Mouse (Mus musculus) heart, adult 2 months (tissue): ENCODE measurements around the gene Gpr135. TPM values are rescaled to one million over a fixed set of nuclear protein-coding genes. Genes with fewer than 3 reads are reported as not detected.

Source experiments
- DNase-seq, 2 experiments: peaks; one replicate each; pipeline ENCODE4 v3.0.0; 2021
- H3K27ac ChIP-seq: fragments of 200-600 bp; 2 replicates; pipeline ENCODE4 v1.8.1; 2022
- H3K27me3 ChIP-seq: fragments of 200-500 bp; 2 replicates; pipeline ENCODE4 v1.6.1; 2012; ENCODE audit warnings: mild to moderate bottlenecking, low read length, inconsistent platforms, mixed read lengths; ENCODE audit not compliant: control insufficient read depth, insufficient read depth
- H3K36me3 ChIP-seq: fragments of 200-500 bp; 2 replicates; pipeline ENCODE4 v1.6.1; 2012; ENCODE audit warnings: low read length, inconsistent platforms; ENCODE audit not compliant: control insufficient read depth, insufficient read depth
- H3K4me1 ChIP-seq: fragments of 200-500 bp; 2 replicates; pipeline ENCODE4 v1.6.1; 2011; ENCODE audit warnings: low read length; ENCODE audit not compliant: control insufficient read depth, insufficient read depth
- H3K4me3 ChIP-seq: fragments of 200-600 bp; 2 replicates; pipeline ENCODE4 v1.8.1; 2022
- H3K79me2 ChIP-seq: fragments of 200-500 bp; replicated peaks from 2 replicates; pipeline ENCODE4 v1.6.1; 2012; ENCODE audit warnings: mild to moderate bottlenecking, inconsistent platforms, low read length, moderate library complexity, mixed read lengths; ENCODE audit not compliant: control insufficient read depth, insufficient read depth
- H3K9ac ChIP-seq: fragments of 200-500 bp; 2 replicates; pipeline ENCODE4 v1.6.1; 2012; ENCODE audit warnings: low read depth, mild to moderate bottlenecking, control low read depth, inconsistent platforms, low read length, mixed read lengths
- CTCF ChIP-seq: fragments of 200-600 bp; IDR thresholded peaks from 2 replicates; pipeline ENCODE4 v1.8.1; 2022; ENCODE audit warnings: antibody characterized with exemption, mild to moderate bottlenecking, moderate library complexity
- EP300 ChIP-seq: fragments of 200-500 bp; IDR thresholded peaks from 2 replicates; pipeline ENCODE4 v1.6.1; 2011; ENCODE audit warnings: low read depth, low read length, control low read depth; ENCODE audit not compliant: insufficient read depth
- POLR2A ChIP-seq: fragments of 200-500 bp; IDR thresholded peaks from 2 replicates; pipeline ENCODE4 v1.6.1; 2011; ENCODE audit warnings: mild to moderate bottlenecking, low read depth, low read length, control low read depth; ENCODE audit not compliant: insufficient read depth
- WGBS: fragments of 180-500 bp; shearing (Covaris S2); methylation state at CpG from one replicate; pipeline ENCODE4 v1.1.7; 2018; 5-methylcytosine and 5-hydroxymethylcytosine counted together
- intact Hi-C: fragments of 180-260 bp; cut with DNase I; formaldehyde crosslinking; loops from one replicate; pipeline ENCODE4 v1.15.1; 2025
- long read RNA-seq: library from polyadenylated mRNA; stranded (forward); transcript quantifications from one replicate; pipeline ENCODE4 v2.0.0, GENCODE M21; 2021
- polyA plus RNA-seq: library from polyadenylated mRNA; depleted of rRNA; stranded (reverse); fragments of >200 nt; gene quantifications from 2 replicates; pipeline ENCODE4 v1.2.3, GENCODE M21; 2012; rRNA removed
- total RNA-seq, 2 experiments: library from RNA; stranded (reverse); gene quantifications; 2 replicates each; pipeline ENCODE4 v1.2.3; 2021

Gene Gpr135
- total RNA-seq (under 1 TPM; 0.27 to 0.31 TPM), polyA plus RNA-seq (0.59 and 0.78 TPM in 2 replicates)
- long read RNA-seq: 0 reads

DNA sequence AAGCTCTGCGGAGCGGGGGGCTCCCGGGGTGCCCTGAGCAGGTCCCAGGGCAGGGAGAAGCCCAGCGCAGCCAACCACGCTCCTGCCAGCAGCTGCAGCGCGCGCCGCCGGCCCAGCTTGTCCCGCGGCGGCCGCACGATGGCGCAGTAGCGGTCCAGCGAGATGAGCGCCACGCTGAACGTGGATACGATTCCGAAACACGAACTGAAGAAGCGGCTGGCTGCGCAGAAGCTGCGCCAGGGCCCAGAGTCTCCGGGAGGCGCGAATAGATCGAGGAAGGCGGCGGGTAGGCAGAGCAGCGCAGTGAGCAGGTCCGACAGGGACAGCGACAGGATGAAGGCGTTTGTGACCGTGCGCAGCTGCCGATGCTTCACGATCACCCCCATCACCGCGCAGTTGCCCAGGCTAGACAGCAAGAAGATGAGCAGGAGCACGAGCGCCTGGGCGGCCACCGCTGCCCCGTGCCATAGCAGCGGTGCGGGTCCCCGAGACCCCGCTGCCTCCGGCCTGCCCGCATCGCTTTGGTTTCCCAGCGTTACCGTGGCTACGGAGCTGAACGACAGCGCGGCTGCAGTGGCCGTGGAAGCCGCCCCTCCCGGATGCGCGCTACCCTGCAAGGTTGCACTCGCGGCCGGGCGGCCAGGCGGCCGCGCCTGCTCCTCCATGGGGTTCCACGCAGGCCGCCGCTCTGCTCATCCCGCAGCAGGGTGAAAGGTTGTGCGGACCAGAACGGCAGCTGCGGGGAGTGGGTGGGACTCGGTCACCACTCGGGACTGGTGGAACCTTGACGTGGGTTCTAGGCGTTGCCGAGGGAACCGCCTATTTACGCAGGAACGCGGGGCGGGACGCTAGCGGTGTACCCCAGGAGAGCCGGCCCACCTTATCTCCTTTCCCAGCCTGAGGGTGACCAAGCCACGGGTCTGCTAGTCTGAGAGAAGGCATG, at the start of gene Gpr135:
TSS of gene Gpr135 (minus strand) at position 799 of the 943 bp plus-strand sequence.
- peak within 1 kb of the TSS; percentile 61; the same call in 1 of the 2 replicates for H3K27ac ChIP-seq
- peak within 1 kb of the TSS; percentile 70 for H3K4me3 ChIP-seq
- 1% methylated on average over 94 of the region's 94 CpGs for WGBS
- no peaks in the 10 kb centered on the region for H3K79me2 ChIP-seq
- H3K27me3 ChIP-seq: no peaks in the 10 kb centered on the region
- no peaks in the 10 kb centered on the region for H3K4me1 ChIP-seq
- TF ChIP-seq POLR2A: no peak
- TF ChIP-seq EP300: no peak
- TF ChIP-seq CTCF: peak; percentile 96
- peak; percentile 88 to 92 for DNase-seq
- peak within 1 kb of the TSS; percentile 61 for H3K9ac ChIP-seq
- intact Hi-C loops: loop anchor here (1.0 kb wide), 2 partner anchors 14 to 34 kb away; no protein-coding TSS in a partner anchor
- H3K36me3 ChIP-seq: no peaks in the 10 kb centered on the region

DNA sequence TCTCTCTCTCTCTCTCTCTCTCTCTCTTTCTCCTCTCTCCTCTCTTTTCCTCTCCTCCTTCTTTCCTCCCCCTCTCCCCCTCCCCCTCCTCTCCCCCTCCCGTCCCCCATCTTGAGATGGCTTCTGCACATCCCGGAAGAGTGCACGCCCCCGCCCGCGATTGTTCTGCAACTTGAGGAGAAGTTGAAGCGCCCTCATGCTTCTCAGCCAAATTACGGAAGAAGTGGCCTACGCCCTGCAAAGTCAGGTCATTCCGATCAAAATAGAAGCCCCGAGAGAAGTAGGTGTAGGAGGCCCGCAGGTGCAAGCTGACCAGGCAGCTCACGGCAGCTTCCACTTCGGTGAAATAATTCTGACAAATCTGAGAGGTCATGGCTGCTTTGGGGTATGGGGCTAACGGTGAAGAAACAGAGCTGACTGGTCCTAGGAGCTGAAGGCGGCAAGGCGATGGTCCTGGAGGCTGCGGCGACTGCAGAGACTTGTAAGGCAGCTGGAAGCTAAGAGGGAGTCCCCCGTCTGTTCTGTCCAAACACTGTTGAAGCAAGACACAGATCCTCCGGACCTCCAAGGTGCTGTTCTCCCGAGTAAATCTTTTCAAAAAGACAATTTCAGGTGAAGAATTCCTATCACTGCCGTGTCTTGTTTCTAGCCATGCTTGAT, 44.9 kb upstream of the Gpr135 start:
- DNase-seq: no peak
- Histone ChIP-seq H3K36me3 (no peaks in the 10 kb centered on the region), H3K4me3 (no peak overlapping the region), H3K27ac (no peak overlapping the region), H3K27me3 (no peaks in the 10 kb centered on the region), H3K79me2 (no peaks in the 10 kb centered on the region), H3K4me1 (no peaks in the 10 kb centered on the region), H3K9ac (no peak overlapping the region)
- intact Hi-C loops: no loop called here
- WGBS: 66% methylated on average over 22 of the region's 23 CpGs
- TF ChIP-seq CTCF (no peak), EP300 (no peak), POLR2A (no peak)

DNA sequence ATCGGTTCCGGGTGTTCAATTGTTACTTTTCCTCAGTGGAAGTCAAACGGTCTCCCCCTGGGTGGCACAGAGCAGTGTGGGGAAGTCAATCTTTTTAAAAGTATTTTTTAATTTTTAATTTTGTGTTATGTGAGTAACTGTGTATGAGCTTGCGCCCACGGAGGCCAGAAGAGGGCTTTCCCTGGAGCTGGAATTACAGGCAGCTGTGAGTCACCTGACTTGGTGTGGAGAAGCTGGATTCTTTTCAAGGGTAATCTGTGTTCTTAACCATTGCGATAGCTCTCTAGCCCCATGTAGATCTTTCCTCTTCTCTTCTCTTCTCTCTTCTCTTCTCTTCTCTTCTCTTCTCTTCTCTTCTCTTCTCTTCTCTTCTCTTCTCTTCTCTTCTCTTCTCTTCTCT, 44.2 kb upstream of the Gpr135 start:
- no peak overlapping the region for H3K4me3 ChIP-seq
- 61% methylated on average over 6 of the region's 6 CpGs for WGBS
- no peaks in the 10 kb centered on the region for H3K4me1 ChIP-seq
- no peak for TF ChIP-seq EP300
- peak; percentile 20; the same call in 1 of the 2 replicates for TF ChIP-seq CTCF
- no peak for TF ChIP-seq POLR2A
- intact Hi-C loops: no loop called here
- peak in 1 of 2 experiments; percentile 10 for DNase-seq
- H3K36me3 ChIP-seq: no peaks in the 10 kb centered on the region
- H3K9ac ChIP-seq: no peak overlapping the region
- H3K79me2 ChIP-seq: no peaks in the 10 kb centered on the region
- no peaks in the 10 kb centered on the region for H3K27me3 ChIP-seq
- H3K27ac ChIP-seq: no peak overlapping the region

DNA sequence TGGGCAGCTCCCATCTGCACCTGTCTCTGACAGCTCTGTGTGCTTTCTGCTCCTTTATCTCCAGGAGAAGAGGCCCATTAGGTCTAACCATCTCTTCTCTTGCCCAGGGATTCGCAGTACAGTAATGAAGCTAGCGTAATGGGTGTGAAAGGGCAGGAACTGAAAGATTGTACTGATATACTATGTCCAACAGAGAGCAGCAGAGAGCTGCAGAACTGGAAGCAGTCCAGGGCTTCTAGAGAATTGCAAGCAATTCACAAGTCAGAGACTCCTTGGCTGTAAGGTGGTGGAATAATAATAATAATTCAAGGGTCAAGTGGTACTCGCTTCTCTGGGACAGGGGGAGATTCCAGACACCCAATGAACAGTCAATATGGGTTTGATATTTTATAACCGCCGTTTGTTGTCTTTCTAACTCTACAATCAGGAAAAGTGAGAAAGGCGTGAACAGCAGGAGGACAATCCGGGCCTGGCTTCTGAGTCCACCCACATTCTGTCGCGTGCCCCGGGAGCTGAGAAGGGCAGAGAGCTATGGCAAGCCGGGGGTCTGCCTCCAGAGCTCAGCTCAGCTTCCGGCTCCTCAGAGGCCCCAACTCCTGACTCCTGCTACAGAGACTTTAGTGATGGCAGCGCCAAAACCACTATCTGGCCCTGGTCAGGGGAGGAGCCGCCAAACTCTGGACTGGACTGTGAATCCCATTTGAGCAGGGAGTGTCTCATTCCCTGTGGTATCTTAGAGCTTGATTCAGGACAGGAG, 33.8 kb upstream of the Gpr135 start:
- no peaks in the 10 kb centered on the region for H3K27me3 ChIP-seq
- H3K9ac ChIP-seq: no peak overlapping the region
- H3K4me1 ChIP-seq: no peaks in the 10 kb centered on the region; the same call in 1 of the 2 replicates
- peak; percentile 61 to 62 for DNase-seq
- H3K79me2 ChIP-seq: no peaks in the 10 kb centered on the region
- 25% methylated on average over 14 of the region's 14 CpGs for WGBS
- intact Hi-C loops: loop anchor here (1.0 to 2.0 kb wide), 3 partner anchors 34 to 322 kb away; no protein-coding TSS in a partner anchor
- TF ChIP-seq CTCF (peak; percentile 95), POLR2A (no peak)
- no peak overlapping the region; the same call in 1 of the 2 replicates for H3K27ac ChIP-seq
- no peak overlapping the region for H3K4me3 ChIP-seq
- H3K36me3 ChIP-seq: no peaks in the 10 kb centered on the region

DNA sequence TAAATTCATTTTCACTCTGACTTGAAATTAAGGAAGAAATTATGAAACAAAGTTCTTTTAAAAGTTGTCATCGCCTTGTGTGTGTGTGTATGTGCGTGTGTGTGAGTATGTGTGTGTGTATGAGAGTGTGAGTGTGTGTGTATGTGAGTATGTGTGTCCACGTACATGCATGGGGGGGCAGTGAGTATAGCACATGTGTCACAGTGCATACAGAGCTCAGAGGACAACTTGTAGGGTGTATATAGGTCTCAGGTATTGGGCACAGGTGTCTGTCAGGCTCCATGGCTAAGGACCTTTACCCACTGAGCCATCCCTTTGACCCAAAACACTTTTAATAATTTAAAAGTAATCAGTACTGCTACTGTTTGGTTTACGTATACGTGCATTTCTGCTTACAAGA, 33.1 kb upstream of the Gpr135 start:
- no peaks in the 10 kb centered on the region; the same call in 1 of the 2 replicates for H3K4me1 ChIP-seq
- DNase-seq: no peak
- H3K4me3 ChIP-seq: no peak overlapping the region
- H3K79me2 ChIP-seq: no peaks in the 10 kb centered on the region
- intact Hi-C loops: loop anchor here (1.0 to 2.0 kb wide), 3 partner anchors 34 to 323 kb away; no protein-coding TSS in a partner anchor
- WGBS: 84% methylated on average over 5 of the region's 5 CpGs
- H3K27me3 ChIP-seq: no peaks in the 10 kb centered on the region
- H3K9ac ChIP-seq: no peak overlapping the region
- TF ChIP-seq POLR2A: no peak
- TF ChIP-seq EP300: no peak
- H3K27ac ChIP-seq: no peak overlapping the region
- H3K36me3 ChIP-seq: no peaks in the 10 kb centered on the region
